Mouse (Mus musculus) midbrain, embryonic 11.5 days (tissue): ENCODE measurements around the gene Nat9. TPM values are rescaled to one million over a fixed set of nuclear protein-coding genes. Genes with fewer than 3 reads are reported as not detected.

Source experiments
- ATAC-seq: fragments of 200-750 bp; cut with Nextera tagmentation; 2 replicates; pipeline ENCODE4 v1.8.0; 2017; ENCODE audit warnings: moderate TSS enrichment, moderate library complexity; ENCODE audit not compliant: low FRiP score
- DNase-seq: peaks from one replicate; pipeline ENCODE4 v3.0.0; 2015; ENCODE audit warnings: low spot score; ENCODE audit errors: missing footprints
- H3K27ac ChIP-seq: fragments of 300-500 bp; sonication (generic); 2 replicates; pipeline ENCODE4 v1.5.1; 2014; ENCODE audit warnings: low read depth, low read length
- H3K27me3 ChIP-seq: fragments of 300-500 bp; sonication (generic); 2 replicates; pipeline ENCODE4 v1.6.1; 2014; ENCODE audit warnings: mild to moderate bottlenecking, low read length, moderate library complexity, mixed read lengths; ENCODE audit not compliant: control insufficient read depth, insufficient read depth
- H3K36me3 ChIP-seq: fragments of 300-500 bp; sonication (generic); 2 replicates; pipeline ENCODE4 v1.6.1; 2014; ENCODE audit warnings: mild to moderate bottlenecking, low read length, moderate library complexity, mixed read lengths; ENCODE audit not compliant: control insufficient read depth, insufficient read depth
- H3K4me1 ChIP-seq: fragments of 300-500 bp; sonication (generic); 2 replicates; pipeline ENCODE4 v1.6.1; 2014; ENCODE audit warnings: low read length; ENCODE audit not compliant: control insufficient read depth, insufficient read depth
- H3K4me2 ChIP-seq: fragments of 300-500 bp; sonication (generic); 2 replicates; pipeline ENCODE4 v1.6.1; 2014; ENCODE audit warnings: mild to moderate bottlenecking, moderate library complexity
- H3K4me3 ChIP-seq: fragments of 300-500 bp; sonication (generic); 2 replicates; pipeline ENCODE4 v1.5.1; 2014; ENCODE audit warnings: low read depth, low read length
- H3K9ac ChIP-seq: fragments of 300-500 bp; sonication (generic); 2 replicates; pipeline ENCODE4 v1.6.1; 2014; ENCODE audit warnings: low read length
- H3K9me3 ChIP-seq: fragments of 300-500 bp; sonication (generic); 2 replicates; pipeline ENCODE4 v1.6.1; 2016; ENCODE audit warnings: low read length; ENCODE audit not compliant: control insufficient read depth
- WGBS: fragments of 180-500 bp; shearing (Covaris S2); extraction: QIAGEN DNeasy Blood & Tissue Kit; methylation state at CpG from one replicate; pipeline ENCODE4 v1.1.7; 2014; 5-methylcytosine and 5-hydroxymethylcytosine counted together
- polyA plus RNA-seq: library from polyadenylated mRNA; unstranded; fragments of >200 nt; fragmentation: Nextera tagmentation; extraction: Ambion mirVana; gene quantifications from 2 replicates; pipeline ENCODE4 v1.2.1, GENCODE M21; 2014

Nat9 gene
- polyA plus RNA-seq, 1 experiment from 2014 or later, result 17.7 TPM

DNA sequence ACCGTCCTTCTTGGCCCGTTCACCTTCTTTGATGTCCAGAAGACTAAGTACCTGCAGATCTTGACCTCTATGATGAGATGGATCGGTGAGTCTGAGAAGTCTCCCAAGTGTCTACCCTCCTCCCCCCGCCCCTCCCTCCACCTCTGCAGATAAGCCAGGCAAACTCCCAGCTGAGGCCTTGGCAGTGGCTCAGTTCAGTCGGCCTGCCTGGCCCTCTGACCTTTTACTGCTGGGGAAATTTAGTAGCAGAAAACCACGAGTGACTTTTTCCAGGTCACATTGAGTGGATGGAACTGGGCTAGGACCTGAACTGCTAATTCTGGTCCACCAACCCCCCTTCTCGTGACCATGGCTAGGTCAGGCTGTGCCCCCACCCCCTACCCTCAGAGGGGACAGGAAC, 40.8 kb upstream of the Nat9 start:
- Histone ChIP-seq H3K27ac (no peak overlapping the region), H3K4me2 (no peak overlapping the region), H3K27me3 (no peaks in the 10 kb centered on the region)

DNA sequence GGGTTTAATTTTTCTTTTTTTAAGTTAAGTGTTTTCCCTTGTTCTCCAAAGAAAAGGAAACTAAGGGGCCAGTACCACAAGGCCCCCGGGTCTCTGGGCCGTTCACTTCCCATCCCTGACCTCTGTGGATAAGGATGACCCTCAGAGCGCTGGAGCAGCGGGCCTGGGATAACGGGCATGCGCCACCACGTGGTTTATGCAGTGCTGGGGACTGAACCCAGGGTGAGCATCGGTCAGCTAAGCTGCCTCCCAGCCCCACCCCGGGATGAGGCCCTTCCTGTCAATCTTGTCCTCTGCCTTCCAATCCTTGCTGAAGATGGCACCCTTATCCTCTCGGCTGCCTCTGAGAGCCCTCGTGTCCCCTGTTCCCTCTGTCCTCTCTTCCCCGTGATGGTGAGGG, 40.0 kb upstream of the Nat9 start:
- Histone ChIP-seq H3K4me3 (no peak overlapping the region), H3K27me3 (no peaks in the 10 kb centered on the region)
- no peak for DNase-seq

More for the DNA sequence above, 40.8 kb upstream of the Nat9 start:
- Histone ChIP-seq H3K9ac (no peak overlapping the region), H3K4me3 (no peak overlapping the region), H3K9me3 (no peaks in the 10 kb centered on the region), H3K36me3 (no peaks in the 10 kb centered on the region), H3K4me1 (peaks cover 37% of the 10 kb centered on the region)
- ATAC-seq, result no peak
- 64% methylated on average over 7 of the region's 7 CpGs for WGBS
- no peak for DNase-seq

GRCm38 (mm10) chr11:115226811-115227491, 39.3 kb upstream of the Nat9 start:
- 41% methylated on average over 14 of the region's 14 CpGs for WGBS
- Histone ChIP-seq H3K36me3 (no peaks in the 10 kb centered on the region), H3K4me3 (no peak overlapping the region), H3K4me1 (peaks cover 29% of the 10 kb centered on the region), H3K27me3 (no peaks in the 10 kb centered on the region), H3K9ac (no peak overlapping the region), H3K9me3 (no peaks in the 10 kb centered on the region), H3K27ac (no peak overlapping the region), H3K4me2 (no peak overlapping the region)
- ATAC-seq (peak; percentile 50; the same call in 1 of the 2 replicates), DNase-seq (no peak)

More for the DNA sequence above, 40.0 kb upstream of the Nat9 start:
- H3K27ac ChIP-seq, result no peak overlapping the region
- peak; percentile 30; the same call in 1 of the 2 replicates for ATAC-seq
- 12% methylated on average over 12 of the region's 12 CpGs for WGBS
- H3K4me2 ChIP-seq, result no peak overlapping the region
- H3K9me3 ChIP-seq, result no peaks in the 10 kb centered on the region
- H3K9ac ChIP-seq, result no peak overlapping the region
- H3K4me1 ChIP-seq, result peaks cover 30% of the 10 kb centered on the region
- no peaks in the 10 kb centered on the region for H3K36me3 ChIP-seq

DNA sequence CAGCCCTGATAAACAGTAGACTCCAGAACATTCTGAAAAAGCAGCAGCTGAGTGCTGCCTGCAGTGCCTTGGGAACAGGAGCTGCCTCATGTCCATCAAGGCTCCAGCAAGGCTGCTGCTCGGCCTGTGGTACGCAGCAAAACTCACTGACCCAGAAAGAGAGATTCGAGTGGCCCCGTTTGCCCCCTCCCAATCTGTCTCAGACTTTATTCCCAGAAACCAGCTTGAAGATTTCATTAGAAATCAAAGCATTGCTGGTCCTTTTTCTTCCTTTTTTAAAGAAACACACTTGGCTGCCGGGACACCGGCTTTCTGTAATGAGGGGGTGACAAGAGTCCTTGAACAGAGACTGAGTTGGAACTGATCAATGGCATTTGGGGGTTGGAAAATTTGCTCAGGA, 37.6 kb upstream of the Nat9 start:
- no peak for ATAC-seq
- no peaks in the 10 kb centered on the region for H3K27me3 ChIP-seq
- no peaks in the 10 kb centered on the region for H3K9me3 ChIP-seq
- H3K9ac ChIP-seq, result no peak overlapping the region
- H3K4me3 ChIP-seq, result no peak overlapping the region
- no peak overlapping the region for H3K4me2 ChIP-seq
- H3K4me1 ChIP-seq, result peaks cover 24% of the 10 kb centered on the region
- no peaks in the 10 kb centered on the region for H3K36me3 ChIP-seq
- 57% methylated on average over 6 of the region's 6 CpGs for WGBS
- DNase-seq, result no peak
- H3K27ac ChIP-seq, result no peak overlapping the region

DNA sequence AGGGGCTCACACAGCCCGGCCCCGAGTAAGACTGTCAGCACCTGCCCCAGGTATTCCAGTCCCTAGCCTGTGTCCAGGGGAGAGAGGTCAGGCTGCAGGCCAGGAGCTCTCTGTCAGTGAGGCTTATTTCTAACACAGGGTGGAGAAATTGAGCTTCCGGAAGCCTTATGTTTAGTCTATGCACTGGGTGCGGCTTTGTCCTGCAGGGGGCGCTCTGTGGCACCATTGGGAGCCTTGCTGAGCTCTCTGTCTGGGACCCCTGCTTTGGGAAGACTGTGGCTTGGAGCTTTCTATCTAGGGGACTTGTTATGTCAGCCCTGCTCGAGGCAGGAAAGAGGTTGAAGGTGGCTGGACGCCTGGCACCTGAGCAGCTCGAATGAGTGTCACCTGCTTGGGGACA, 37.2 kb upstream of the Nat9 start:
- Histone ChIP-seq H3K27ac (no peak overlapping the region), H3K36me3 (no peaks in the 10 kb centered on the region), H3K9ac (no peak overlapping the region), H3K4me3 (no peak overlapping the region), H3K4me1 (peaks cover 24% of the 10 kb centered on the region), H3K4me2 (no peak overlapping the region), H3K27me3 (no peaks in the 10 kb centered on the region), H3K9me3 (no peaks in the 10 kb centered on the region)
- 34% methylated on average over 8 of the region's 8 CpGs for WGBS
- DNase-seq, result peak; percentile 96
- peak; percentile 25; the same call in 1 of the 2 replicates for ATAC-seq

DNA sequence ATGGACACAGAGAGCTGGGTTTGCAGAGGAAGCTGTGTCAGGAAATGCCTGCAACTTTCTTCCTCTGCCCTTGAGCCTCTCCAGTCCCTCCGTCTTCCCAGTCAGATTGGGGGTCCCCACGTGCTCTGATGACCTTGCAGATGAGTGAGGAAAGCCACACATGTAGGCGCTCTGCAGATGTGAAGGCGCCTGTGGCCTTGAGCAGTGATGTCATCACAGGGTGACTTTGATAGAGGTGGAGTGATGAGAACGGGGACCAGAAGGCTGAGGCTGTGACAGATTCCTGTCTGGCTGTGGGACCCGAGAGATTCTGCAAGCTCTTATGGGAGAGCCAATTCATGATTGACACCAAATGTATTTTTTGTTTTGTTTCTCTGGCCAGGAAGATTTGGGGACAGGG, 36.2 kb upstream of the Nat9 start:
- H3K27ac ChIP-seq, result no peak overlapping the region
- H3K27me3 ChIP-seq, result no peaks in the 10 kb centered on the region
- no peak overlapping the region for H3K9ac ChIP-seq
- no peak overlapping the region for H3K4me2 ChIP-seq
- H3K36me3 ChIP-seq, result no peaks in the 10 kb centered on the region
- H3K4me3 ChIP-seq, result no peak overlapping the region
- peaks cover 24% of the 10 kb centered on the region for H3K4me1 ChIP-seq
- WGBS, result 85% methylated on average over 6 of the region's 6 CpGs
- H3K9me3 ChIP-seq, result no peaks in the 10 kb centered on the region
- no peak for ATAC-seq
- no peak for DNase-seq

DNA sequence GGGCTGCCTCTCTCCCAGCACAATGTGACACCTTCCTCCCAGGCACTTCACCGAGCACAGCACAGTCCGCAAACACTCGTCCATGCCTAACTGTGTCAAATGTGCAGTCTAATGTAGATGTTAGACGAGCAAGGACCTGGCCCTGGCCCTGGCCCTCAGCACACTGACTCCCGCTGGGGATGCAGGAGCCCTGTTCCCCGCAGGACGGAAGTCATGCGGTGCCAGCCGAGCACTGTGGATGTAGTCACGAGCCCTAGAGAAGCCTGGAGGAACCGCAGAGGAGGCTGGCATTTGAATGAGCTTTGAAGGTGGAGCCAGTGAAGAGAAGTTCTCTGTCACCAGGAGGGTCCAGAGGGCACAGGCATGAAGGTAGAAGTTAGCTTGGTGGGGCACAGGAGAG, 35.8 kb upstream of the Nat9 start:
- ATAC-seq (no peak), DNase-seq (no peak)
- H3K9ac ChIP-seq, result no peak overlapping the region
- H3K27ac ChIP-seq, result no peak overlapping the region
- H3K36me3 ChIP-seq, result no peaks in the 10 kb centered on the region
- no peaks in the 10 kb centered on the region for H3K9me3 ChIP-seq
- H3K4me1 ChIP-seq, result peaks cover 24% of the 10 kb centered on the region
- H3K4me3 ChIP-seq, result no peak overlapping the region
- no peak overlapping the region for H3K4me2 ChIP-seq
- 71% methylated on average over 11 of the region's 11 CpGs for WGBS
- H3K27me3 ChIP-seq, result no peaks in the 10 kb centered on the region

DNA sequence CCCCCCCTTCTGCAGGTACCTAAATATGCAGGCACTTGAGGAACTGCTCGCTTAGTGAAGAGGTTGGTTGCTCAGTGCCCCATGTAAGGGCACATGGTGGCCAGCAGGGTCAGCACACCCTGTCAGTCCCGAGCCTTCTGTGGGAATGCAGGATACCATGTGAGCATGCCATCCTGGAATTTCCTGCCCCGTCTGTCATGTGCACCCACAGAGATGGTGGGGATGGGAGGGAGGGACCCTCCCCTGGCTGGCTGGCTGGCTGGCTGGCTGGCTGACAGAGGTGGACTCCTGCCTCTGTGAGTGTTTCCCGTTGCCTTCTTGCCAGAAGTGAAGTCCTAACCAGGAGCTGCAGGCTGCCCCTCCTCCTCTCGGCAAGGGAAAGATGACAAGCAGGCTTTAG, 34.9 kb upstream of the Nat9 start:
- Histone ChIP-seq H3K9me3 (no peaks in the 10 kb centered on the region), H3K9ac (no peak overlapping the region), H3K27me3 (no peaks in the 10 kb centered on the region), H3K4me2 (no peak overlapping the region), H3K4me3 (no peak overlapping the region), H3K27ac (no peak overlapping the region), H3K4me1 (peaks cover 15% of the 10 kb centered on the region), H3K36me3 (no peaks in the 10 kb centered on the region)
- WGBS, result 50% methylated on average over 5 of the region's 5 CpGs
- DNase-seq (no peak), ATAC-seq (no peak)

GRCm38 (mm10) chr11:115222077-115222476, 34.4 kb upstream of the Nat9 start:
- no peak overlapping the region for H3K9ac ChIP-seq
- WGBS, result 79% methylated on average over 12 of the region's 12 CpGs
- ATAC-seq (no peak), DNase-seq (no peak)
- no peaks in the 10 kb centered on the region for H3K36me3 ChIP-seq
- no peak overlapping the region for H3K27ac ChIP-seq
- H3K4me1 ChIP-seq, result peaks cover 10% of the 10 kb centered on the region
- H3K27me3 ChIP-seq, result no peaks in the 10 kb centered on the region
- H3K4me2 ChIP-seq, result no peak overlapping the region
- H3K9me3 ChIP-seq, result no peaks in the 10 kb centered on the region
- no peak overlapping the region for H3K4me3 ChIP-seq
